Mouse (Mus musculus) 3134 (cell line): ENCODE data around the gene Sftpd.

Experiments used
- DNase-seq: peaks from one replicate; pipeline ENCODE4 v3.0.0-alpha.2; 2011; ENCODE audit warnings: low spot score; ENCODE audit not compliant: insufficient read length; ENCODE audit errors: extremely low read depth

The Sftpd gene

DNA sequence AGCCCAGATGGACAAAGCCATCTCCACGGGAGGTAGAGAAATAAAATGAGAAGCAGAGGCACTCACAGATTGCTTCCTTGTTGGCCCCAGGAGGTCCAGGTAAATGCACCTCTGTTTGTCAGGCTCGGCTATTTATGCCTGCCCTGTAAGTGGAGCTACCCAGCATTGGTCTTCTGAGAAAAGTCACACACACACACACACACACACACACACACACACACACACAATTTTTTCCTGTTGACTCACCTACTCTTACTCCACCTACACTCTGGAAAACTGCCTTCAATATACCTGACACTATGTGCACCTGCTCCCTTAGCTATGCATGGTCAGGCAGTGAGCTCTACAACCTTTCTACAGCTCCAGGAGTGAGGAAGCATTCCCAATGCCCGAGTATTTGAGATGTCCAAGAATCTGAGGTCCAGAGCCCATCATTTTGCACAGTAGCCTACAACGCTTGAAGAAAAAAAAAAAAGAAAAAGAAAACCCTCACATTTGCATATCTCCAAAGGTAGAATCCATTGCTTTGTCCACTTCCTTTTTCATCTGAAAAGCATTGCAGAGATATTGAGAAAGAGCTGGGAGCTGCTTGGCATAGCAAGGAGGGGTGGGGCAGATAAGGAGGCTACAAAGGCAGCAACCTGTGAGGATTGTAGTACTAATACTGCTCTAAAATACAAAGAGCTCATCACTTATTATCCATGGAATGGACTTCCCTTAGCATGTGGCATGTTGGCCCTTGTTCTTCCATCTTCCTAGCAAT, at the start of gene Sftpd:
Gene Sftpd (minus strand): TSS at position 91 of the 763 bp plus-strand sequence.
- no peak for DNase-seq

DNA sequence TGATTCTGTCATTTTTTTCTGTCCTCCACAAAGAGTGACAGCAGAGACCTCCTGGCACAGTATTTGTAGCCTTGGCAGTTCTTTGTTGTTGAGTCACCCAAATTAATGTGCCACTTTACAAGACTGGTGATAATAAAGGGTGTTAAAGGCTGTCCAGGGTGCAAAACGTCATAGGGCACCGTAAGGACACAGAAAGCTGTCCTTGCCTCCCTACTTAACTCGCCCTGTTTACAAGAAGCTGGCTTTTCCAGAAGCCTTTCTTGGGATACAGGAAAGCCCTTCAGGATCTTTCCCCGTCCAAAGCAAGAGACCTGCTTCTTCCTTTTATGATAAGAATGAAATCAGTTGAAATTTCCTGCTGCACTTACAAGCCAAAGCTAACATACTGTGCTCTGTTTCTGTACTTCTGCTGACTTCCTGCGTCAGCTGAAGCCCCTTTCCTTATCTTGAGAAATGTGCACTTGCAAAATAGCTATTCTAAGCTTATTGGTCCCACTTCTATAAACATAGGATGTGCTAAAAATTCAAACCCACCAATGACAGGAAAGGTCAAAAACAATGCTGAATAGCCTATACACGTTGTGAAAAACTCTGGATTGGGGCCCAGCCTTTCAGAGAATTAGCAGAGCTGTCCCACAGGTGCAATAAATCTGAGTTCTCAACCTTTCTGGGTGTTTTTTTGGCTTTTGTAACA, 13.2 kb upstream of the Sftpd start:
- no peak for DNase-seq

DNA sequence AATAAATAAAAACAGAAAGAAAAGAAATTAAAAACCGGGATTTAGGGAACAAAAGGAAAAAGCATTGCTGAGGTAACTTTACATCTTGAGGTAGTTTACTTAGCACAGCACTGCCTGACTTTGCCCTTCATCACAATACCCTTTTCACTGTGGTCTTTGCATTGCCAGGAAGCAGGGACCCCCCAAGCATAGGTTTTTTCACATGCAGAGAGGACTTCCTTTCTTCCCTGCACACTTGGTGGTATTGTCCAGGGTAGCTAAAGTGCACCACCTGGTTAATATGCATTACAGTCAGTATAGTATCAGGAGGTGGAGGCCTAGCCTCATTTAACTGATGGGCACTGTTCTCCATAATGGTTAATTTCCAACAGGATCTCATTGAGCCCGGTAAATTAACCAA, 4.5 kb upstream of the Sftpd start:
- DNase-seq, result no peak

DNA sequence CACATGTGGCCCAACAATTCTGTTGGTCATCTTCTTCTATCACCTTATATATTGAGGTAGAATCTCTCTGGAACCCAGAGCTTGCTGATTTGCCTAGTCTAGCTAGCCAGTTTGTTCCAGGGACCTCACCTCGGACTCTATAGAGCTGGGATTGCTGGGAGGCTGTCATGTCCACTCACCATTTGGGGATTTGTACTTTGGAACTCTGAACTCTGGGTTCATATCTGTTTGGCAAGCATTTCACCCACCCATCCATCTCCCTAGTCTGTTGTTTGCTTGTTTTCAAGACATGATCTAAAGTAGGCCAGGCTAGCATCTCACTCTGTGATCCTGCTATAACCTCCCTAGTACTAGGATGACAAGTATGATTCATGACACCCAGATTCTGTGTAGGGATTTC, 10.1 kb downstream of the Sftpd start:
- no peak for DNase-seq

DNA sequence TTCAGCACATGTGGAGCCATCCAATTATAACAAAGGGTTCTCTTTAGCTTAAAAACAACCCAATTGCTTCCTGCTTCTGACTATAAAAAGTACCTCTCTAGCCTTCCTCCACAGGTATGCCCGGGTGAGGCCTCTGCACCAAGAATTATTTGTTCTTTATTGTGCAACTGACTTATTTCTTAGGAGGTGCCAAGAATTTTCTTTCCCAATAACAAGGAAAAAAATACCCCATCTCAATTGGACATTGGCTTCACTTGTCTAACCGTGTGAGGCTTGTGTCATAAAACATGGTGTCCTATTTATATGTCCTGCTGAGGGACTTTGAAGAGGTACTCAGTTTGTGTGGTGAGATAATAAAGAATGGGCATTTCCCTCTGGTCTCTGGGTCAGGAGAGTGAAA, 14.4 kb downstream of the Sftpd start:
- no peak for DNase-seq

DNA sequence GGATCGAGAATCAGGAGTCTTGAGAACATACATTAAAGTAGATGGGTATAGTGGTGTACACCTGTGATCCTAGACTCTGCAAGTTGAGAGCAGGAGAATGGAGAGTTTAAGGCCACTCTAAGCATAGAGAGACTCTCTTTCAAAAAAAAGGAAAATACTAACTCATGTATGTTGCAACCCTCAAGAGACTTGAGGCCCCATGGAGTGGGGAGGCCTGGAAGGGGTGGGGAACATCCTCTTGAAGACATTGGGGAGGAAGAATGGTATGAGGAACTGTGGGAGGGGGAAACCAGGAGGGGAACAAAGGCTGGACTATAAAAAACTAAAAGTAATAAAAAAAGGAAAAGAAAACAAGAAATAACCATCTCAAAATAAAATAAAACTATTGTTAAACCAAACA, 16.4 kb downstream of the Sftpd start:
- no peak for DNase-seq

DNA sequence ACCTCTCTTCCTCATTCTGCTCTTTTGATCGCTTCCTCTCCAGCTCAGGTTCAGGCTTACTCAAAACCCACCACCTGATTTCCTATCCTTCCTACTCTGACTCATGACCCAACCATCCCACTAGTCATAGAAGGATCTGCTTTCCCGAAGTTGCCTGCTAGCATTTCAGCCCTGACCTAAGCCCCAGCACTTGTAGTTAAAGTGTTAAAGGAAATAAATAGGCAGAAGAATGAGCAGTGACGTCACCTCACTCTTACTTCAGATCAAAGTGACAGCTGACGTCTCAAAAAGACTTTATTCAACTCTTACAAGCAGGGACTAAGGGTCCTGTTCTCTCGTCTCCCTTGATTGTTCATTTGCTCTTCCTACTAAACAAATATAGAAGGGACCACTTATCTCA, 17.7 kb downstream of the Sftpd start:
- DNase-seq, result no peak

DNA sequence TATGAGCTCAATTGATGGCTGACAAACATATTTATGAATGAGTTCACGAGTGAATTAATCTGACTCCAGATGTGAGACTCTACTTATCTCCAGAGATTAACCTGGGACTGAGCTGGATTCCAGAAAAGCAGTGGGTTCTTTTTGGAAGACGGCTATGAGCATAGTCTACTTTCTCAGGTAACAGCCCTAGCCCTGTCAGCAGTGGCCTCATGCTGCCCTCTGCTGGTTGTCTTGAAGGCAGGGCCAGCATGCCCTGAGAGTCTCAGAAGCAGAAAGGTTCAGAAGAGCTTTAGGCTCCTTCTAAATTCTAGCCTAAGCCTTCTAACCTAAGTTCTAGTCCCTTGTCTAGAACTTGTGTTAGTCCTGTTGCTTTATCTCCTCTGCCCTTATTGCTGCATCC, 22.3 kb downstream of the Sftpd start:
- DNase-seq, result no peak

DNA sequence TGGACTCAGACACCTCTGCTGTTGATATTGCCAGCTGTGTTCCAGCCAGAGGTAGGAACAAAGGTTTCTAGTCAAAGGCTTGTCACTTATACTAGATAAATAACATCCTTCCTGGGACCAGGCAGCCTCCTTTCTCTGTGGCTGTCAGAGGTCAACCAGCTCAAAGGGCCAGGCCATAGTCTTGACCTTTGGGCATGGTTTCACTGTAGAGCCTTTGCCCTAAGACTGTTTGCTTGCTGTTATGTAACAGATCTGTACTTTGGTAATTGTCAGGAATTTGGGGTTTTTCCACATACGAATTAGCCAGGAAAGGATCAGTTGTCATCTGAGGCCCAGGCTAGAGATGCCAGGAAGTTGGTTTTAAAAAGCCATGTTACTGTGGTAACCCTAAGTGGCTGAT, 24.2 kb downstream of the Sftpd start:
- no peak for DNase-seq

DNA sequence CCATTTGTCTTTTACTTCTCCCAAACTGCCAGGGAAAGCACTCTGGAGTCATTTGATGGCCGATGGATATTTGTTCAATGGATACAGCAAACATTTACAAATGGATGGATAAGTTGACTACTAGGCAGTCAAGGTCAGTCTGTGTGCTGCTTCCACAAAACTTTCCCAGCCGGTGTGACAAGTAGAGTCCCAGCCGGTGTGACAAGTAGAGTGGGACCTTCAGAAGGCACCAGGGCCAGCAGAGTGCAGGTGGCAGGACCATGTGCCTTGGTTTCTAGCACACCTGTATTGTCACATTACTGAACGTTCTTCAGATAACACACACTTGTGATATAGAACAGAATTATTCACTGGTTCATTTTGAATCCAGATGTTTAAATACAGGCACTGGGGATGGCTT, 24.9 kb downstream of the Sftpd start:
- DNase-seq, result no peak

DNA sequence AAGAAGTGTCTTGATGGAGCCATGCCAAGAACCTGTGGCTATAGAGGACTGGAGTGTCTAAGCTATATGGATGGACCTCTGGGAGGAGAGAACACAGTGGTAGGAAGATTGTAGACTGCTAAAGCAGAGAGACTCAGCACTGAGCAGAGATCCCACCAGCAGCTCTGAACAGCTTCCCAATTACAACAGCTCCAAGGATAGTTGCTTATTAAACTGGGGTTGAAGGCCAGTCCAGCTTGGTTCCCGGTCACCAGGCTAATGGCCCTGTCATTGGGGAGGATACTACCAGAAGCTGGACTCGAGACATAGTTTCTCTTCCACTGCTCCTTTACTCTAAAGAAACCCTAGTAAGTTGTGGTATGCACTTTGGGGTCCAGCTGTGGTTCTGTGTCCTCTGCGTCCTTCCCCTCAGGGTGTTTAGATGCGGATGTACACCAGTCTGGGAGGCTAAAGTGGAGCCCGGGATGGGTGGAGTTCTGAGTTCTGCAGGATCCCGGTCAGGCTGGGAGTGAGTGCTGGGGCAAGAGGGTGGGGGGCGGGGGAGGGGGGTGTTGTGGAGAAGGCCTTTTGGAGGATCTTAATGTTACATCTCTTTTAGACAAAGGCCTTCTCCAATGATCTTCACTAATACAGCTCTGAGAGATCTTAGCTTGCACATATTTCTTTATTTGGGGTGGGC, 33.6 kb downstream of the Sftpd start, which contains the start of gene Mbl1:
Gene Mbl1 (plus strand): TSS at position 239 of the 679 bp plus-strand sequence.
- DNase-seq, result no peak

DNA sequence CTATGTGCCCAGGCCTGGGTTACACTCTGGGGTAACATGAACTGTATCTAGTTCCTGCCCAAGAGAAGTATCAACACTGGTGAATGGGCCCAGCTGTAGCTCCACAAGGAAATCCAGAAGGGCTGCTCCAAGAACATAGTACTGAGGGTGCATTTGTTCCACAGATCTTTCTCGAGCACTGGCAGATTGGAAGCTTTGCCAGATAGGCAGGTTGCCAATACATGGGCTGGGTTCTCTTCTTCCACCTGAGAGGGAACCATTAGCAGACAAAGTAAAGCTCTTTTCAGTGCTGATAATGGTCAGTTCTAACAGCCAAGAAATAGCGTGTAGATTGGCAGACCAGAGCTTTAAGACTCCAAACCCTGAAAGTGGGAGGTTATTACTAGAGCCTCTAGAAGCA, 37.6 kb downstream of the Sftpd start:
- no peak for DNase-seq

DNA sequence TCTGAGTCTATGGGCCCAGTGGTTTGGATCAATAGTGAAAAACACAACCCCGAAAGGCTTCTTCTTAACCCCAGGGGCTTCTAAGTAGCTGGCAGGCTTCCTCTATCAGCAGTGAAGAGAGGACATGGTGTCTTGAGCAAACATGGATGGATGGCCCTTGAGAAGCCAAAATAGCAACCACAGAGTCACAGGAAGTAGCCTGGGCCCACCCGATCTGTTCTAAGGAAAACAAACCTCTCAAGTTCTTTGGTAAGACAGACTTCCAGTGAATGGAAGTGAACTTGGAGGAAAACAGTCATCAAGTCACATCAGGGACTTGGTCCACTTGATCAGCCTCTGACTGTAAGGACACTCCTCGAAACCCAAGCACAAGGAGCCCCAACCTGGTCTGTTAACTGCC, 38.0 kb downstream of the Sftpd start:
- DNase-seq, result no peak

DNA sequence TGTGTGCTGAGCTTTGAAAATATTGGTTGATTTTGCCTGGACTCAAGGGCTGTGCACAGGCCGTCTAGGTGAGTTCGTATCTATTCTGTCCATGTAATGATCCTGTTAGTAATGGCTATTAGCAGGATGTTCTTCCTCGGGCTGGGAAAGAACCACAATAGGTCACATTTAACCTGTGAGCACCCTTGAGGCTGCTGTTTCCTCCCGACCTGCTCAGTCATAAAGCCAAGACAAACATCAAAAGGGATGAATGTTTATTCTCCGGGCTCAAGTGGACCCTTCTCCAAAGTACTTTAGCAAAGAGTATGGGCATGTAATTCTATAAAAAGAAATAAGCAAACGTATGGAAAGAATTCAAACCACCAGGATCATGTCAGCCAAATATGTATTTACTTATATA, 38.9 kb downstream of the Sftpd start:
- DNase-seq, result no peak

DNA sequence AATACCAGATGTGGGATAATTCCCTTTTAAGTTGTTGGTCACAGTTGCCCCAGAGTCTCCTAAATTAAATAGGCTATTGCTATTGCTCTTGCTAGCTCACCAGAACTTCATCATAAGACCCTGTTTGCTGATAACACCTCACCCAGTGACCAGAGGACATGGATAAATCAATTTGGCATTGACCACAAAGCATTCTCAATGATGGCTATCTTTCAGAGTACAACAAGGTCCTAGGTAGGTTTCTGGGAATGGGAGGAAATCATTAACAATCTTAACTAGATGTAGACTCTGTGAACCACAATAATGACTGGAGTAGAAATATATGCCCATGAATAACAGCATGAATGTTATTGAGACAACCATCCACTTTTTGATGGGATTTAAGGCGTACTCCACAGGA, 44.3 kb downstream of the Sftpd start:
- DNase-seq, result no peak

DNA sequence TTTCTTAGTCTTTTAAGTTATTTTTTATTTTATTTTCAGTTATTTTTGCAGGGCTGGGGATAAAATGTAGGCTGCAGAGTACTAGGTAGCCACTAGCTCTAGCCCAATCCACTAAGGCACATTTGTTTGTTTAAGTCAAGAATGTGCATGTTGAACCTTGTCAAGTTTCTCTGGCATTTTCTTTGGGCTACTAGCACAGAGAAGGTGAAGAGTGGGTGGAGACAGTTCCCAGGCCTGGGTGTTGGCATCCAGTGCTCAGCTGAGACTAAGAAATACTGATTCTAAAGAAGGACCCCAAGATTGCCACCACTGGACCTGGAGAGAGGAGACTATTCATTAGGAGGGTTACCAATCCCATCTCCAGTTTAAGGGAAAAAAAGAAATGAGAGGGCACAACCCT, 47.9 kb downstream of the Sftpd start:
- DNase-seq, result no peak

DNA sequence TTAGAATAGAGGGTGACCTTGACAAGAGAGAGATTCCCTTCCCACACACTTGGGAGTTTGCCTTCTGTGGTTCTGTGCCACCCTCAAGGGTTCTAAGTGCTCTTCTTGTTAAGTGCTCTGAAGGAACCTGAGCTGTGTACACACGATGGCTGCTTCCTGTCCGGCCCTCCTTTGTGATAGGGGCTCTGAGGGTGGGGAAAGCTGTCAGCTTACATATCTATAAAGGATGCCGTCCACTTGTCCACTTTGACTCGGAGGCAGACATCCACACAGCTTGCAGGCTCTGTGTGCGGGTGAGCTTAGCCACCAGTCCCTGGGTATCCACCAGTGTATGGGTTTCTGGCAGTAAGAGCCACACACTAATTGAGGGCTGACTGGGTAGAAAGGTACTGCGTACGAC, 53.4 kb downstream of the Sftpd start, which contains the start of gene Sftpa1:
Gene Sftpa1 (plus strand): TSS at position 243 of the 400 bp plus-strand sequence.
- no peak for DNase-seq

DNA sequence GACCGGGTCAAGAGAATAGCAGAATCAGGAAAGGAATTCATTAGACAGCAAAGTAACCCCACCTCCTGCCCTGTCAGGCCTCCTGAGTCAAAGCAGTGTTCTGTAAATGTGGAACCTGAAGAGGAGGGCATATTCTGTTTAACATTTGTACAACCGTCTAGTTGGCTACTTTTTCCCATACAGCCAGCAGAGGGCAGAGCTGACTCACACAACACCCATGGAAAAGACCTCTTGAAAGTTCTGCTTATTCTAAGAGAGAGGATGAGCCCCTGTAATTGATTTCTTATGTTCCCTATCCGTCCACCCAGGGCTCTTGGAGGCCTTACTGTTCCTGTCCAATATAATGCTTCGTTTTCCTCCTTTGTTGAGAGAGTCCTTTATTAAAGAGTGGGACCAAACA, 57.0 kb downstream of the Sftpd start:
- no peak for DNase-seq

DNA sequence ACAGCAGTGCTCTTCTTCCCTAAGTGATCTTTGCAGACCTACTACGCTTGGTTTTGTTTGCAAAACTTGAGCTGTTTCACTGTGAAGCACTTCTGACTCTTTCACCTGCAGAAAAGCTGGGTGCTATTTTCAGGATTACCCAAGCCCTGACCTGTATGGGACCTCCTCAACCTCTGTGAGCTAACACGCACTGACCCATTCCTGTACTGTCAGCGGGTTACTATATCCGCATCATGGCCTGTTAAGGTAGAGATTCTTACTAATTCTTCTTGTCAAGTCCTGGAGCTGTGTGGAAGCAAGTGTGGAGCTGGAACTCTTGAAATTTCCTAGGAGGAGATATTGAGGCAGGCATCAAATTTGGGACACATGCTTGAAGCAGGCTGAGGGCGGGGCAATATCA, 60.3 kb downstream of the Sftpd start:
- DNase-seq, result no peak
